Mouse (Mus musculus) forebrain, embryonic 10.5 days (tissue): ENCODE results near the gene Nav1. TPM values are rescaled to one million over a fixed set of nuclear protein-coding genes. Genes with fewer than 3 reads are reported as not detected.

Experiments
- DNase-seq: peaks from one replicate; pipeline ENCODE4 v3.0.0-alpha.2; 2017; ENCODE audit warnings: low spot score; ENCODE audit errors: extremely low spot score
- H3K27ac ChIP-seq: fragments of 300-500 bp; sonication (generic); 2 replicates; pipeline ENCODE4 v1.5.1; 2016; ENCODE audit warnings: mild to moderate bottlenecking
- H3K27me3 ChIP-seq: fragments of 300-500 bp; sonication (generic); 2 replicates; pipeline ENCODE4 v1.6.1; 2016; ENCODE audit warnings: mild to moderate bottlenecking; ENCODE audit not compliant: poor library complexity, severe bottlenecking
- H3K36me3 ChIP-seq: fragments of 300-500 bp; sonication (generic); replicated peaks from 2 replicates; pipeline ENCODE4 v1.6.1; 2016; ENCODE audit warnings: mild to moderate bottlenecking, moderate library complexity
- H3K4me1 ChIP-seq: fragments of 300-500 bp; sonication (generic); 2 replicates; pipeline ENCODE4 v1.6.1; 2016
- H3K4me3 ChIP-seq: fragments of 300-500 bp; sonication (generic); 2 replicates; pipeline ENCODE4 v1.5.1; 2016; ENCODE audit warnings: mild to moderate bottlenecking, moderate library complexity
- H3K9me3 ChIP-seq: fragments of 300-500 bp; sonication (generic); 2 replicates; pipeline ENCODE4 v1.6.1; 2016; ENCODE audit warnings: mild to moderate bottlenecking, moderate library complexity
- WGBS: fragments of 180-500 bp; shearing (Covaris S2); methylation state at CpG from one replicate; pipeline ENCODE4 v1.1.7; 2016; 5-methylcytosine and 5-hydroxymethylcytosine counted together
- polyA plus RNA-seq: library from polyadenylated mRNA; unstranded; fragments of >200 nt; fragmentation: Nextera tagmentation; extraction: Ambion mirVana; gene quantifications from 2 replicates; pipeline ENCODE4 v1.2.1, GENCODE M21; 2016

Gene Nav1
- polyA plus RNA-seq, 1 experiment from 2014 or later, result 25.3 TPM

GRCm38 (mm10) chr1:135585573-135585972 lies 21.5 kb downstream of the Nav1 start:
- Histone ChIP-seq H3K36me3 (no peaks in the 10 kb centered on the region), H3K9me3 (no peaks in the 10 kb centered on the region), H3K27ac (peak overlapping the region; percentile 89), H3K27me3 (peaks cover 40% of the 10 kb centered on the region), H3K4me3 (peak overlapping the region; percentile 65), H3K4me1 (peaks cover 73% of the 10 kb centered on the region)
- WGBS, result 2% methylated on average over 18 of the region's 19 CpGs
- DNase-seq, result peak; percentile 59

GRCm38 (mm10) chr1:135584587-135585541 lies 22.2 kb downstream of the Nav1 start:
- Histone ChIP-seq H3K4me1 (peaks cover 80% of the 10 kb centered on the region), H3K4me3 (peak overlapping the region; percentile 65), H3K36me3 (no peaks in the 10 kb centered on the region), H3K27me3 (peaks cover 40% of the 10 kb centered on the region), H3K9me3 (no peaks in the 10 kb centered on the region), H3K27ac (peak overlapping the region; percentile 89)
- peak; percentile 65 for DNase-seq
- under 1% methylated on average over 70 of the region's 73 CpGs for whole genome bisulfite sequencing

GRCm38 (mm10) chr1:135583678-135584515 lies 23.2 kb downstream of the Nav1 start:
- Histone ChIP-seq H3K4me3 (peak overlapping the region; percentile 65), H3K36me3 (no peaks in the 10 kb centered on the region), H3K27ac (peak overlapping the region; percentile 89), H3K9me3 (no peaks in the 10 kb centered on the region), H3K27me3 (peaks cover 40% of the 10 kb centered on the region), H3K4me1 (peaks cover 89% of the 10 kb centered on the region)
- peak; percentile 67 for DNase-seq
- under 1% methylated on average over 21 of the region's 21 CpGs for WGBS

GRCm38 (mm10) chr1:135583081-135583677 lies 23.9 kb downstream of the Nav1 start:
- peaks cover 40% of the 10 kb centered on the region for H3K27me3 ChIP-seq
- H3K36me3 ChIP-seq, result peaks cover 4% of the 10 kb centered on the region; the same call in 1 of the 2 replicates
- peaks cover 93% of the 10 kb centered on the region for H3K4me1 ChIP-seq
- peak; percentile 72 for DNase-seq
- no peaks in the 10 kb centered on the region for H3K9me3 ChIP-seq
- peak overlapping the region; percentile 89 for H3K27ac ChIP-seq
- peak overlapping the region; percentile 65 for H3K4me3 ChIP-seq
- 5% methylated on average over 15 of the region's 15 CpGs for WGBS

GRCm38 (mm10) chr1:135581001-135581400 lies 26.1 kb downstream of the Nav1 start:
- DNase-seq, result peak; percentile 35
- H3K27ac ChIP-seq, result peak overlapping the region; percentile 51; the same call in 1 of the 2 replicates
- peaks cover 96% of the 10 kb centered on the region for H3K4me1 ChIP-seq
- peaks cover 28% of the 10 kb centered on the region for H3K27me3 ChIP-seq
- no peaks in the 10 kb centered on the region for H3K9me3 ChIP-seq
- H3K36me3 ChIP-seq, result peaks cover 7% of the 10 kb centered on the region; the same call in 1 of the 2 replicates
- 26% methylated on average over 8 of the region's 8 CpGs for WGBS
- no peak overlapping the region for H3K4me3 ChIP-seq

- Histone ChIP-seq H3K27me3 (peaks cover 22% of the 10 kb centered on the region), H3K27ac (peak overlapping the region; percentile 51; the same call in 1 of the 2 replicates), H3K9me3 (no peaks in the 10 kb centered on the region), H3K36me3 (peaks cover 9% of the 10 kb centered on the region), H3K4me3 (no peak overlapping the region), H3K4me1 (peaks cover 77% of the 10 kb centered on the region)
- DNase-seq, result no peak
- WGBS, result 33% methylated on average over 3 of the region's 3 CpGs
These were observed 28.0 kb downstream of the Nav1 start for GRCm38 (mm10) chr1:135579111-135579510.

GRCm38 (mm10) chr1:135577793-135578192 lies 29.3 kb downstream of the Nav1 start:
- no peak for DNase-seq
- no peak overlapping the region for H3K27ac ChIP-seq
- peaks cover 13% of the 10 kb centered on the region for H3K27me3 ChIP-seq
- no peak overlapping the region for H3K4me3 ChIP-seq
- H3K4me1 ChIP-seq, result peaks cover 73% of the 10 kb centered on the region
- H3K36me3 ChIP-seq, result peaks cover 12% of the 10 kb centered on the region
- H3K9me3 ChIP-seq, result no peaks in the 10 kb centered on the region
- WGBS, result 82% methylated on average over 2 of the region's 2 CpGs

GRCm38 (mm10) chr1:135575393-135575792 lies 31.7 kb downstream of the Nav1 start:
- 88% methylated on average over 1 of the region's 1 CpGs for WGBS
- no peaks in the 10 kb centered on the region for H3K27me3 ChIP-seq
- H3K9me3 ChIP-seq, result no peaks in the 10 kb centered on the region
- H3K4me3 ChIP-seq, result no peak overlapping the region
- H3K4me1 ChIP-seq, result peaks cover 60% of the 10 kb centered on the region
- DNase-seq, result no peak
- H3K36me3 ChIP-seq, result peaks cover 23% of the 10 kb centered on the region
- H3K27ac ChIP-seq, result no peak overlapping the region

- no peak overlapping the region for H3K4me3 ChIP-seq
- H3K4me1 ChIP-seq, result peaks cover 58% of the 10 kb centered on the region
- H3K9me3 ChIP-seq, result no peaks in the 10 kb centered on the region
- no peak for DNase-seq
- peaks cover 23% of the 10 kb centered on the region for H3K36me3 ChIP-seq
- WGBS, result 89% methylated on average over 4 of the region's 4 CpGs
- H3K27me3 ChIP-seq, result no peaks in the 10 kb centered on the region
- no peak overlapping the region for H3K27ac ChIP-seq
These were observed 32.5 kb downstream of the Nav1 start for GRCm38 (mm10) chr1:135574451-135575208.

- peaks cover 46% of the 10 kb centered on the region for H3K4me1 ChIP-seq
- WGBS, result 47% methylated on average over 4 of the region's 4 CpGs
- H3K4me3 ChIP-seq, result no peak overlapping the region
- H3K27me3 ChIP-seq, result no peaks in the 10 kb centered on the region
- peak overlapping the region; percentile 53; the same call in 1 of the 2 replicates for H3K27ac ChIP-seq
- DNase-seq, result no peak
- peaks cover 19% of the 10 kb centered on the region for H3K36me3 ChIP-seq
- no peaks in the 10 kb centered on the region for H3K9me3 ChIP-seq
These were observed 34.8 kb downstream of the Nav1 start for GRCm38 (mm10) chr1:135572139-135572892.

GRCm38 (mm10) chr1:135568087-135568486 lies 39.0 kb downstream of the Nav1 start:
- peaks cover 15% of the 10 kb centered on the region for H3K36me3 ChIP-seq
- no peak for DNase-seq
- H3K27ac ChIP-seq, result no peak overlapping the region
- H3K27me3 ChIP-seq, result no peaks in the 10 kb centered on the region
- no peaks in the 10 kb centered on the region for H3K9me3 ChIP-seq
- WGBS, result 86% methylated on average over 8 of the region's 8 CpGs
- H3K4me3 ChIP-seq, result no peak overlapping the region
- peaks cover 55% of the 10 kb centered on the region for H3K4me1 ChIP-seq
